Mouse (Mus musculus): ENCODE measurements around the gene Rxylt1. TPM values are rescaled to one million over a fixed set of nuclear protein-coding genes. Genes with fewer than 3 reads are reported as not detected.

Rxylt1 gene
- total RNA-seq, 2 experiments from 2014 or later = 47.5 to 51.9 TPM

GRCm38 (mm10) chr10:122046511-122046903 lies 50.7 kb downstream of the Rxylt1 start:
- no peak for DNase-seq

GRCm38 (mm10) chr10:122045946-122046345 lies 51.2 kb downstream of the Rxylt1 start:
- no peak for DNase-seq
- intact Hi-C loops (cut with DNase I) = loop anchor here (5.0 kb wide), 2 partner anchors 209 to 284 kb away; no protein-coding TSS in a partner anchor

More at GRCm38 (mm10) chr10:122046511-122046903, 50.7 kb downstream of the Rxylt1 start:
- intact Hi-C loops (cut with DNase I) = loop anchor here (5.0 kb wide), 2 partner anchors 209 to 284 kb away; no protein-coding TSS in a partner anchor

- intact Hi-C loops (cut with DNase I) = loop anchor here (5.0 kb wide), 2 partner anchors 208 to 283 kb away; no protein-coding TSS in a partner anchor
- DNase-seq = no peak
These were observed 52.2 kb downstream of the Rxylt1 start for GRCm38 (mm10) chr10:122044926-122045325.

GRCm38 (mm10) chr10:122040372-122040771 lies 56.8 kb downstream of the Rxylt1 start:
- intact Hi-C loops (cut with DNase I) = no loop called here
- no peak for DNase-seq

- no peak for DNase-seq
- intact Hi-C loops (cut with DNase I) = no loop called here
These were observed 57.6 kb downstream of the Rxylt1 start for GRCm38 (mm10) chr10:122039566-122039965.

- intact Hi-C loops (cut with DNase I) = no loop called here
- no peak for DNase-seq
These were observed 58.6 kb downstream of the Rxylt1 start for GRCm38 (mm10) chr10:122038554-122038953.

GRCm38 (mm10) chr10:122033271-122033670 lies 63.9 kb downstream of the Rxylt1 start:
- intact Hi-C loops (cut with DNase I) = no loop called here
- no peak for DNase-seq

GRCm38 (mm10) chr10:122030420-122030819 lies 66.8 kb downstream of the Rxylt1 start:
- intact Hi-C loops (cut with DNase I) = no loop called here
- DNase-seq = no peak

- intact Hi-C loops (cut with DNase I) = no loop called here
- no peak for DNase-seq
These were observed 67.4 kb downstream of the Rxylt1 start for GRCm38 (mm10) chr10:122029738-122030137.

Other genes starting within 250 kb of the Rxylt1 start
- gene Srgap1, start 50.1 kb downstream of the Rxylt1 start, total RNA-seq (2021) = 10 to 100 TPM; 70.8 to 73.6 TPM

All from left cerebral cortex, postnatal 4 days (tissue).